Mouse (Mus musculus): ENCODE data around the gene Zc3h12a.

Zc3h12a gene

DNA sequence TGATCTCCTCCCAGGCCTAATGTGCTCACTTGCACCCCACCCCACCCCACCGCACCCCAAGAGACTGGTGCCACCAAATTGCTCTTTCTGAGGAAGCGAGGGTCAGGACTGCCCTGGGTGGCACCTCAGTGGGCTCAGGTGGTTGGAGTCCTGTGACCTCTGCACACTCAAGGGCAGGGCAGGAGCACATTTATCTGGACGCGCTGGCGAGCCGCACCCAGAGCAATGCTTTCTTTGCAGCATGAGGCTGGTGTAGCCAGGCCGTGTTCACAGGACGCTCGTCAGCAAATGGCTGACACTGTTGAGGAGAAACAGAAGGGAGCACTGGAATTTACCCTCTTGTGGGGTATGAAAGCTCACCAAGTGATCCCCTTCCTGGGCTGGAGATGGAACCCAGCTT is 22.3 kb downstream of the Zc3h12a start:
- DNase-seq: no peak

DNA sequence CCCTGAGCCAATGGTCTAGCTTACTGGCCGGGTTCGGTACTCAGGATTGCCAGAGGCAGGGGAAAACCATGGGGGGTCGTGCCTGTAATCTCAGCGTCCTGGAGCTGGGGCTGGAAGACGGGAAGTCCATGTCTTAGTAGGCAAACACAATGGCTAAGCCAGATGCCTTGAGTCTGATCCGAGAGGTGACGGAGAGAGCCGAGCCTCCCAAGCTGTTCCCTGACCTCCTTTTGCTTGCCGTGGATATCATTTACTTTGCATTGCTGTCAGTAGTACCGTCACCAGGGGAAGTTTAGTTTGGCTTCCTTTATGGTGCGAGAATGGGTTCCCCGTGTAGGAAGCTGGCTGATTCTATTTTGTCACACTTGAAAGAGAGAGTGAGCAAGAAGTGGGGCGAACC is 26.3 kb downstream of the Zc3h12a start:
- no peak for DNase-seq

DNA sequence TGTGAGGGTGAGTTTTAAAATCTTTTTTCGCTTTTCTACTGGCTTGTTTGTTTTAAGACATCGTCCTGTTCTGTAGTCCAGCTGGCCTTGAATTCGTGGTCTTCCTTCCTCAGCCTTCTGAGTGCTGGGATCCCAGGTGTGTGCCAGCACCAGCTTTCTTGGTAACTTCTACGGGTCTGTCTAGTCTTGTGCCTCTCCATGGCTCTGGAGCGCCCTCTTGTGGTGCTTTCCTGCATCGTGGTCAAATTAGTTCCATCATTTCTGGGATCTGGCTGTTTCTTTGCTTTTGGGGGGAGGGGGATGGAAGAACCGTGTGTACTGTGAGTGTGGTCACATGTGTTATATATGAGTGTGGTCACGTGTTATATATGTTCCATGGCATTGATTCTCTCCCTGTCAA is 28.2 kb downstream of the Zc3h12a start:
- DNase-seq: peak; percentile 59

DNA sequence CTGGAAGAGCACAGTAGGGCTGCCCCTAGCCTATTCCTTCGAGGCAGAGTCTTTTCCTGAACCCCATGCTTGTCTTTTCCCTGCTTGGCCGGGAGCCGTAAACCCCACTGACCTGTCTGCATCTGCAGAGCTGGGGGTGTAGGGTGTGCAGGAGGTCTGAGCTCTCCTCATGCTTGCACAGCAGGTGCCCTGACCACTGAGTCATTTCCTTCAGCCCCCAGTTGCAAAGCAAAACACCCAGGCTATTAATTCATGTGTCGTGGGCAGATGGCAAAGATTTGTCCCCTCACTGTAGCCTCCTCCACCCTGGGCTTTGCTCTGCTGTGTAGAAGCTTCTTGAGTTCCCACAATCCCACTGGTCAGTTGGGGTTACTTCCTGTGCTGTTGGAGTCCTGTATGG is 30.2 kb downstream of the Zc3h12a start:
- DNase-seq: no peak

DNA sequence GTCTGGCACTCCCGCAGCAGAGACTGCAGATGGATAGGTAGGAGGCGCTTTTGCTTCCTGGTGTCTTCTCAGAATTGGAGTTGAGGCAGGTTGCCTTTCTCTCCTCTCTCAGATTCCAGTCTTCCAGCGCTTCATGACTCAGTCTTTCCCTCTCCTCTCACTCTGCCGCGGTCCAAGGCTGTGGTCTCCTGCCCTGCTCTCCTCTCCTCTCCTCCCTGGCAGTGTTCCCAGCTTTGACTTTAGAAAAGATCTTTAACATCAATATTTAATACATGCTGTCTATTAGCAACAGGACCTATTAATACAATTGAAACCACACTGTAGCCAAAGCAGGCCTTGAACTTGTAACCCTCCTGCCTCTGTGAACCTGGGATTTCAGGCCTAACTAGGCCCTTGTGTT is 31.6 kb downstream of the Zc3h12a start:
- no peak for DNase-seq

DNA sequence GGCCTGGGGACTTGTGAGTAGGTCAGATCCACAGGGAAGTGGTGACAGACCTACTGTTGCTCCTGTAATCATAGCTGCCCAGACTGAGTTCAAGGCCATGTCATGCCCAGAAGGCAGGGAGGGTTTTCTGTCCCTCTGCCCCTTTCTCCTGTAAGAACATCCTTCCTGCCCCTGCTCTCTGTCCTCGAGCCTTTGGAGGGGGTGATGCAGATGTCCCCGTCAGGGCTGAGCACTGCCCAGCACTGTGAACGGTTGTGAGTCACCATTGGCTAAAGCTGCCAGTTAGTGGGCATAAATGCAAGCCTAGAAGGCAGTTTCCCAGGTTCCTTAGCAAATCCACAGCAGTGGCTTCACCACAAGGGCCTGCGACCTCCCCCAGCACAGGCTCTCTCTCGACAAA is 34.6 kb downstream of the Zc3h12a start:
- DNase-seq: no peak

DNA sequence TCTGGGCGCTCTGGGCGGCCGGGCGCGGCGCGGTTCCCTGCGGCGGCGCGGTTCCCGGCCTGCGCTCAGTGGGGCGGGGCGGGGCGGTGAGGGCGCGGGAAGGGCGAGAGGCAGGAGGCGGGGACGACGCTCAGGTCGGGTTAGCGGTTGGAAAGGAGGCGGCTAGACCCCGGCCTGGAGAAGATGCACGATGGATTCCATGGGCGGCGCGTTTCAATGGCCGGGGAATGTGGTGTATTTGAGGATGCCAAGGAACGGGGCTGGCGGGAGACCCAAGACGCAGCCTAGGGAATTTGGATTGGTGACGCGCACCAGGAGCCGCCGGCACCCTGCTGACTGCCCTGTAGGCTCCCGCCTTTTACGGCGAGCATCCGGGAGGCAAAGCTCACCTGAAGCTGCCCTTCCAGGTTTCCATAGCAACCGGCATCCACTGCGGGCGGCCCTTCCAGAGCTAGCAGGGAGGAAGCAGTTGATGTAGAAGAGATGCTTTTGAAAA is 42.2 kb downstream of the Zc3h12a start:
- DNase-seq: peak; percentile 53

DNA sequence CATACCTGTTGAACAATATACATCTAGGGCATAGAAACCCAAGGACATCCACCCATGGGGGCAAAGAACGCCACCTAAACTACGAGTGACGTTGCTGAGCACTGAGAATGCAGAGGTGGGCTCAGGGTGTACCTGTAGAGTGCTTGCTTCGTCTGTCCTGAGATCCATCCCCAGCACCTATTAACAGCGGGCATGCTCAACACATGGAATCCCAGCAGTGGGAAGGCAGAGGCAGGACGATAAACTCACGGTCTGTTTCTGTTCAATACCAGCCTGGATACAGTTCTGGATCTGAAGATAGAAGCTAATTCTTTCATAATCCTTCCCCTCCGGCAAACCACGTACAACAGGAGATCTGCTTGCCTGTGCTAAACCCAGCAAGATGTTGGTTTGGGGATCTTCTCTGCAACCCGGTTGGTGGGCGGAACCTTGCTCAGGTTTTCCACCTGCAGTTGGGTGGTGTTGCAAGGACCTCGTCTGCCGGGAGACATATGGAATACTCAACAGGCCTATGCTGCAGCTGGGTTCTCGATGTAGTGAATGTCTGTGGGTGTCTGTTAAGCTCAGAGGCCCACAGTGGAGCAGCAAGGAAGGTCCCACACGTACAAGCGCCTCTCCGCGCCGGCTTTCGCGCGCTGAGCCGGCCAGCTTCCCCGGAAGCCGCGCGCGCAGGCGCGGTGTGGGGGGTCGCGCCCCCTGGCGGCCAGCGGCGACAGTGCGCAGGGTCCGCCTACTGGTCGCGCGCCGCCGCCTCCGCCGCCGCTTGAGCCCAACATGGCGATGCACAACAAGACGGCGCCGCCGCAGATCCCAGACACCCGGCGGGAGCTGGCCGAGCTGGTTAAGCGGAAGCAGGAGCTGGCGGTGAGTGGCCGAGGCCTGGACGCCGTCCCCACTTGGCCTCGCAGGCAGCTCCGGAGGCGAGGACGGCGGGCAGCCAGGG is 43.0 kb downstream of the Zc3h12a start, which contains the start of gene Meaf6:
Gene Meaf6 (plus strand): TSS at position 732 of the 943 bp plus-strand sequence.
- peak; percentile 87 for DNase-seq

DNA sequence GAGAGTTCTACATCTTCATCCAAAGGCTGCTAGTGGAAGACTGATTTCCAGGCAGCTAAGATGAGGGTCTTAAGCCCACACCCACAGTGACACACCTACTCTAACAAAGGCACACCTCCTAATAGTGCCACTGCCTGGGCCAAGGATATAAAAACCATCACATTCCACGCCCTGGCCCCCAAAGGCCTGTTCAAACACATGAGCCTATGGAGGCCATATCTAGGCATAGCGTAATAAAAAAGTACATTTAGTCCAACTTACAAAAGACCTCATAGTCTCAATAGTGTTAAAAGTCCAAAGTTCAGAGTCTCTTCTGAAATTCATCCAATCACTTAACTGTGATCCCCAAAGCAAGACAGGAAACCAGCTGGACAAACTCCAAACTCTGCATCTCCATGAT is 48.9 kb downstream of the Zc3h12a start:
- no peak for DNase-seq

DNA sequence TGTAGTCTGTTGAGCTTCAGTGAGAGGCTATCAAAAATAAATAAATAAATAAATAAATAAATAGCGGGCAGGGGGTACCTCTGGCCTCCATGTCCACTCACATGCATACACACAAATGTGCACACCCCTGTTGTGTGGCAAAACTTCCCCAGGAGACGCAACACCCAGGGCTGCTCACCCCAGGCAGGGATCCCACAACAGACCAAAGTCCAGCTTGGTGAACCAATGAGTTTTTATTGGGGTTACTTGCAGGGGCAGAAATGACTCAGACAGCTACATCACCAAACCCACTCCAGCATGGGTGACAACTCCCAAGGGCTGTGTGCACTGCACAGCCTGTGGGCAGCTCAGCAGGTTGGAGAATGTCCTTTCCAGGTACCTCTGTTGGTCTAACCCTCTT is 49.9 kb downstream of the Zc3h12a start:
- no peak for DNase-seq
